Mouse (Mus musculus): ENCODE data around the gene Olig1. TPM values are rescaled to one million over a fixed set of nuclear protein-coding genes. Genes with fewer than 3 reads are reported as not detected.

The Olig1 gene
- polyA plus RNA-seq (2014; fragmentation: Nextera tagmentation; extraction: Ambion mirVana), result 18.0 and 31.1 TPM in 2 replicates

- Histone ChIP-seq H3K27ac (ENCODE audit: low read depth, low read length) (no peak within 1 kb of the TSS), H3K27me3 (replicated peaks; ENCODE audit: control insufficient read depth, insufficient read depth, low read length) (peaks cover 91% of the 10 kb centered on the region), H3K36me3 (ENCODE audit: control insufficient read depth, insufficient read depth, low read length) (no peaks in the 10 kb centered on the region), H3K4me3 (ENCODE audit: low read depth, low read length) (peak within 1 kb of the TSS; percentile 43), H3K4me1 (ENCODE audit: control insufficient read depth, insufficient read depth, low read length) (peaks cover 17% of the 10 kb centered on the region), H3K4me2 (ENCODE audit: low read length) (peak within 1 kb of the TSS; percentile 90), H3K9me3 (replicated peaks; ENCODE audit: control insufficient read depth, low read length) (no peaks in the 10 kb centered on the region), H3K9ac (ENCODE audit: low read length) (peak within 1 kb of the TSS; percentile 10; the same call in 1 of the 2 replicates)
- WGBS, result under 1% methylated on average over 64 of the region's 64 CpGs
- DNase-seq (ENCODE audit: low spot score) (peak; percentile 76), ATAC-seq (peak; percentile 93)
Observed at GRCm38 (mm10) chr16:91269468-91270211, at the start of gene Olig1. Gene Olig1 (plus strand): TSS chr16:91269772.

- Histone ChIP-seq H3K4me2 (ENCODE audit: low read length) (peak overlapping the region; percentile 47), H3K36me3 (ENCODE audit: control insufficient read depth, insufficient read depth, low read length) (no peaks in the 10 kb centered on the region)
- ATAC-seq, result no peak
Observed at GRCm38 (mm10) chr16:91222171-91222642, 47.4 kb upstream of the Olig1 start.

GRCm38 (mm10) chr16:91222643-91223271 is 46.8 kb upstream of the Olig1 start:
- DNase-seq (ENCODE audit: low spot score) (peak; percentile 62), ATAC-seq (peak; percentile 10)
- H3K36me3 ChIP-seq (ENCODE audit: control insufficient read depth, insufficient read depth, low read length), result no peaks in the 10 kb centered on the region
- H3K9me3 ChIP-seq (replicated peaks; ENCODE audit: control insufficient read depth, low read length), result no peaks in the 10 kb centered on the region
- H3K4me1 ChIP-seq (ENCODE audit: control insufficient read depth, insufficient read depth, low read length), result peaks cover 25% of the 10 kb centered on the region
- H3K27ac ChIP-seq (ENCODE audit: low read depth, low read length), result peak overlapping the region; percentile 30; the same call in 1 of the 2 replicates
- peak overlapping the region; percentile 47 for H3K4me2 ChIP-seq (ENCODE audit: low read length)
- peaks cover 85% of the 10 kb centered on the region for H3K27me3 ChIP-seq (replicated peaks; ENCODE audit: control insufficient read depth, insufficient read depth, low read length)
- H3K4me3 ChIP-seq (ENCODE audit: low read depth, low read length), result peak overlapping the region; percentile 16
- under 1% methylated on average over 27 of the region's 27 CpGs for WGBS
- peak overlapping the region; percentile 10; the same call in 1 of the 2 replicates for H3K9ac ChIP-seq (ENCODE audit: low read length)

More at GRCm38 (mm10) chr16:91222171-91222642, 47.4 kb upstream of the Olig1 start:
- 1% methylated on average over 25 of the region's 25 CpGs for WGBS
- Histone ChIP-seq H3K4me1 (ENCODE audit: control insufficient read depth, insufficient read depth, low read length) (peaks cover 25% of the 10 kb centered on the region), H3K27ac (ENCODE audit: low read depth, low read length) (peak overlapping the region; percentile 30; the same call in 1 of the 2 replicates), H3K9me3 (replicated peaks; ENCODE audit: control insufficient read depth, low read length) (no peaks in the 10 kb centered on the region), H3K4me3 (ENCODE audit: low read depth, low read length) (peak overlapping the region; percentile 16), H3K27me3 (replicated peaks; ENCODE audit: control insufficient read depth, insufficient read depth, low read length) (peaks cover 79% of the 10 kb centered on the region), H3K9ac (ENCODE audit: low read length) (peak overlapping the region; percentile 10; the same call in 1 of the 2 replicates)
- DNase-seq (ENCODE audit: low spot score), result no peak

GRCm38 (mm10) chr16:91223327-91224067 is 46.1 kb upstream of the Olig1 start:
- Histone ChIP-seq H3K36me3 (ENCODE audit: control insufficient read depth, insufficient read depth, low read length) (no peaks in the 10 kb centered on the region), H3K27ac (ENCODE audit: low read depth, low read length) (no peak overlapping the region), H3K4me3 (ENCODE audit: low read depth, low read length) (peak overlapping the region; percentile 16; the same call in 1 of the 2 replicates), H3K9me3 (replicated peaks; ENCODE audit: control insufficient read depth, low read length) (no peaks in the 10 kb centered on the region), H3K27me3 (replicated peaks; ENCODE audit: control insufficient read depth, insufficient read depth, low read length) (peaks cover 80% of the 10 kb centered on the region), H3K4me1 (ENCODE audit: control insufficient read depth, insufficient read depth, low read length) (peaks cover 25% of the 10 kb centered on the region), H3K4me2 (ENCODE audit: low read length) (peak overlapping the region; percentile 47), H3K9ac (ENCODE audit: low read length) (no peak overlapping the region)
- WGBS, result 1% methylated on average over 35 of the region's 35 CpGs
- no peak for DNase-seq (ENCODE audit: low spot score)
- no peak for ATAC-seq

GRCm38 (mm10) chr16:91224068-91224402 is 45.5 kb upstream of the Olig1 start:
- H3K27ac ChIP-seq (ENCODE audit: low read depth, low read length), result no peak overlapping the region
- no peak for DNase-seq (ENCODE audit: low spot score)
- no peak overlapping the region for H3K4me3 ChIP-seq (ENCODE audit: low read depth, low read length)
- ATAC-seq, result no peak
- WGBS, result 10% methylated on average over 10 of the region's 10 CpGs
- H3K9ac ChIP-seq (ENCODE audit: low read length), result no peak overlapping the region
- peaks cover 77% of the 10 kb centered on the region for H3K27me3 ChIP-seq (replicated peaks; ENCODE audit: control insufficient read depth, insufficient read depth, low read length)
- H3K4me2 ChIP-seq (ENCODE audit: low read length), result peak overlapping the region; percentile 20; the same call in 1 of the 2 replicates
- H3K36me3 ChIP-seq (ENCODE audit: control insufficient read depth, insufficient read depth, low read length), result no peaks in the 10 kb centered on the region
- peaks cover 25% of the 10 kb centered on the region for H3K4me1 ChIP-seq (ENCODE audit: control insufficient read depth, insufficient read depth, low read length)
- no peaks in the 10 kb centered on the region for H3K9me3 ChIP-seq (replicated peaks; ENCODE audit: control insufficient read depth, low read length)

- Histone ChIP-seq H3K9me3 (replicated peaks; ENCODE audit: control insufficient read depth, low read length) (no peaks in the 10 kb centered on the region), H3K4me2 (ENCODE audit: low read length) (peak overlapping the region; percentile 56), H3K9ac (ENCODE audit: low read length) (peak overlapping the region; percentile 29; the same call in 1 of the 2 replicates), H3K36me3 (ENCODE audit: control insufficient read depth, insufficient read depth, low read length) (no peaks in the 10 kb centered on the region), H3K4me1 (ENCODE audit: control insufficient read depth, insufficient read depth, low read length) (peaks cover 25% of the 10 kb centered on the region), H3K27me3 (replicated peaks; ENCODE audit: control insufficient read depth, insufficient read depth, low read length) (peaks cover 77% of the 10 kb centered on the region), H3K27ac (ENCODE audit: low read depth, low read length) (peak overlapping the region; percentile 52; the same call in 1 of the 2 replicates), H3K4me3 (ENCODE audit: low read depth, low read length) (peak overlapping the region; percentile 40)
- DNase-seq (ENCODE audit: low spot score) (peak; percentile 59), ATAC-seq (peak; percentile 21; the same call in 1 of the 2 replicates)
- WGBS, result under 1% methylated on average over 26 of the region's 26 CpGs
Observed at GRCm38 (mm10) chr16:91224481-91225232, 44.9 kb upstream of the Olig1 start.

GRCm38 (mm10) chr16:91225233-91226037 is 44.1 kb upstream of the Olig1 start, which contains the start of gene Olig2:
Gene Olig2 (plus strand): TSS chr16:91225457.
- Histone ChIP-seq H3K9ac (ENCODE audit: low read length) (peak within 1 kb of the TSS; percentile 61), H3K36me3 (ENCODE audit: control insufficient read depth, insufficient read depth, low read length) (no peaks in the 10 kb centered on the region), H3K9me3 (replicated peaks; ENCODE audit: control insufficient read depth, low read length) (no peaks in the 10 kb centered on the region), H3K4me1 (ENCODE audit: control insufficient read depth, insufficient read depth, low read length) (peaks cover 22% of the 10 kb centered on the region), H3K27ac (ENCODE audit: low read depth, low read length) (peak within 1 kb of the TSS; percentile 52; the same call in 1 of the 2 replicates), H3K4me3 (ENCODE audit: low read depth, low read length) (peak within 1 kb of the TSS; percentile 40), H3K4me2 (ENCODE audit: low read length) (peak within 1 kb of the TSS; percentile 56), H3K27me3 (replicated peaks; ENCODE audit: control insufficient read depth, insufficient read depth, low read length) (peaks cover 76% of the 10 kb centered on the region)
- ATAC-seq (peak; percentile 94), DNase-seq (ENCODE audit: low spot score) (peak; percentile 89)
- under 1% methylated on average over 53 of the region's 53 CpGs for WGBS

Measured in forebrain, embryonic 14.5 days (tissue).